Mouse (Mus musculus): Measurements from ENCODE around the gene Samd3.

DNA sequence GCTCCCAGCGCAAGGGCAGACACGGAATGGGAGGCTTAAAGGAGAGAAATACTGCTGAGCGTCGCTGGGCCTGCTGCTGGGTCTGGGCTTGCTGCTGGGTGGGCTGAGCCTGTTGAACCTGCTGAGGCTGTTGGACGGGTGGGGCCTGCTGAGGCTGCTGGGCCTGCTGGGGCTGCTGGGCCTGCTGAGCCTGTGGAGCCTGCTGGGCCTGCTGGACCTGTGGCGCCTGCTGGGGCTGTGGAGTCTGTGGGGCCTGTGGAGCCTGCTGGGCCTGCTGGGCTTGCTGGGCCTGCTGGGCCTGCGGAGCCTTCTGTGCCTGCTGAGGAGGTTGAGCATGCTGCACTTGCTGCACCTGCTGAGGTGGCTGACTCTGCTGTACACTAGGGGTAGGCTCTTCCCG is 50.5 kb downstream of the Samd3 start:
- TF ChIP-seq CTCF (IDR thresholded peaks at IDR 0.05; ENCODE audit: insufficient read depth, low read depth, low read length): no peak
- no peak for TF ChIP-seq POLR2A (IDR thresholded peaks at IDR 0.05; ENCODE audit: insufficient read depth, low read depth, low read length)

Measured in olfactory bulb, adult 2 months (tissue).